Mouse (Mus musculus) limb, embryonic 13.5 days (tissue): ENCODE measurements around the gene Stxbp1. TPM values are rescaled to one million over a fixed set of nuclear protein-coding genes. Genes with fewer than 3 reads are reported as not detected.
A peak's percentile ranks its signal among the peaks of the same experiment; 100 is the strongest.

Source experiments
- ATAC-seq: fragments of 200-750 bp; cut with Nextera tagmentation; 2 replicates; pipeline ENCODE4 v1.8.0; 2017; ENCODE audit warnings: low read depth, moderate number of reproducible peaks, moderate TSS enrichment; ENCODE audit not compliant: low FRiP score
- H3K27ac ChIP-seq: fragments of 300-500 bp; sonication (generic); 2 replicates; pipeline ENCODE4 v1.5.1; 2015; ENCODE audit warnings: inconsistent platforms, mild to moderate bottlenecking, moderate library complexity
- H3K27me3 ChIP-seq: fragments of 300-500 bp; sonication (generic); 2 replicates; pipeline ENCODE4 v1.6.1; 2015; ENCODE audit warnings: mild to moderate bottlenecking, inconsistent platforms
- H3K36me3 ChIP-seq: fragments of 300-500 bp; sonication (generic); 2 replicates; pipeline ENCODE4 v1.6.1; 2015; ENCODE audit warnings: inconsistent platforms, mild to moderate bottlenecking, moderate library complexity
- H3K4me1 ChIP-seq: fragments of 300-500 bp; sonication (generic); 2 replicates; pipeline ENCODE4 v1.6.1; 2015; ENCODE audit warnings: inconsistent platforms
- H3K4me2 ChIP-seq: fragments of 300-500 bp; sonication (generic); replicated peaks from 2 replicates; pipeline ENCODE4 v1.6.1; 2015; ENCODE audit warnings: inconsistent platforms, mild to moderate bottlenecking, moderate library complexity
- H3K4me3 ChIP-seq: fragments of 300-500 bp; sonication (generic); 2 replicates; pipeline ENCODE4 v1.5.1; 2015; ENCODE audit warnings: moderate library complexity, mild to moderate bottlenecking, inconsistent platforms
- H3K9ac ChIP-seq: fragments of 300-500 bp; sonication (generic); 2 replicates; pipeline ENCODE4 v1.6.1; 2015; ENCODE audit warnings: mild to moderate bottlenecking, inconsistent platforms
- H3K9me3 ChIP-seq: fragments of 300-500 bp; sonication (generic); 2 replicates; pipeline ENCODE4 v1.6.1; 2016; ENCODE audit warnings: inconsistent platforms
- WGBS: fragments of 180-500 bp; shearing (Covaris S2); methylation state at CpG from one replicate; pipeline ENCODE4 v1.1.7; 2015; 5-methylcytosine and 5-hydroxymethylcytosine counted together
- polyA plus RNA-seq: library from polyadenylated mRNA; unstranded; fragments of >200 nt; fragmentation: Nextera tagmentation; extraction: Ambion mirVana; gene quantifications from 2 replicates; pipeline ENCODE4 v1.2.1, GENCODE M21; 2015

Stxbp1 gene
- 20.8 and 20.9 TPM in 2 replicates for polyA plus RNA-seq

DNA sequence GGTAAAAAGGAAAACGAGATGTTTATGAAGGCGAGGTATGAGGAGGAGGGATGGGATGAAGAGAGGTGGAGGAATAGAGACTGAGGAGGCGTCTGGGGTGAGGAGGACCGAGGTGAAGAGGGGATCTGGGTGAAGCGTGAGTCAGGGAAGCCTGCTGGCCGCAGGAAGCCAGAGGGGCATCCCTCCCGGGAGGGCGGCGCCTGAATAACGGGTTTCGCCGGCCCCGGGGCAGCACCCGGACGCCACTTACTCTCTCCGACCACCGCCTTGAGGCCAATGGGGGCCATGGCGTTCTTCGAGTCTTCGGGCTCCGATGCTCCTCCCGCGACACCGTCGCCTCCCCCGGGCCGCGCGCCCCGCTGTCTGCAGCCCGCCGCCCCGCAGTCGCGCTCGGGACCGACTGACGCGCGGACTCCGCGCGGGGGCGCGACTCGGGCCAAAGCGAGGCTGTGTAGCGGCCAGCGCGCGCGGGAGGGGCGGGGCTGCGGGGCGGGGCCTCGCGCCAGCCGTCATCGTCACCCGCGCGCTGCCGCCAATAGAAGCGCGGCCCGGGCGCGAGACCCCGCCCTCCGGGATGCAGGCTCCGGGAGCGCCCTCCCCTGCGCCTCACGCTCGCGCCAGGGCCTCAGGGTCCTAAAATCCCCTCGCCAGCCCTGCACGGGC, at the start of gene Stxbp1:
Stxbp1 (minus strand) TSS at position 441 of the 663 bp plus-strand sequence.
- H3K27ac ChIP-seq = peak within 1 kb of the TSS; percentile 67; the same call in 1 of the 2 replicates
- H3K4me2 ChIP-seq = peak within 1 kb of the TSS; percentile 98
- WGBS = under 1% methylated on average over 77 of the region's 78 CpGs
- peak; percentile 95 for ATAC-seq
- H3K4me1 ChIP-seq = peaks cover 9% of the 10 kb centered on the region; the same call in 1 of the 2 replicates
- H3K4me3 ChIP-seq = peak within 1 kb of the TSS; percentile 75
- H3K9ac ChIP-seq = peak within 1 kb of the TSS; percentile 79
- no peaks in the 10 kb centered on the region for H3K9me3 ChIP-seq
- H3K27me3 ChIP-seq = peaks cover 11% of the 10 kb centered on the region
- 0 out of 2 replicates have a peak, but pooled peaks cover 2% of the 10 kb centered on the region for H3K36me3 ChIP-seq

DNA sequence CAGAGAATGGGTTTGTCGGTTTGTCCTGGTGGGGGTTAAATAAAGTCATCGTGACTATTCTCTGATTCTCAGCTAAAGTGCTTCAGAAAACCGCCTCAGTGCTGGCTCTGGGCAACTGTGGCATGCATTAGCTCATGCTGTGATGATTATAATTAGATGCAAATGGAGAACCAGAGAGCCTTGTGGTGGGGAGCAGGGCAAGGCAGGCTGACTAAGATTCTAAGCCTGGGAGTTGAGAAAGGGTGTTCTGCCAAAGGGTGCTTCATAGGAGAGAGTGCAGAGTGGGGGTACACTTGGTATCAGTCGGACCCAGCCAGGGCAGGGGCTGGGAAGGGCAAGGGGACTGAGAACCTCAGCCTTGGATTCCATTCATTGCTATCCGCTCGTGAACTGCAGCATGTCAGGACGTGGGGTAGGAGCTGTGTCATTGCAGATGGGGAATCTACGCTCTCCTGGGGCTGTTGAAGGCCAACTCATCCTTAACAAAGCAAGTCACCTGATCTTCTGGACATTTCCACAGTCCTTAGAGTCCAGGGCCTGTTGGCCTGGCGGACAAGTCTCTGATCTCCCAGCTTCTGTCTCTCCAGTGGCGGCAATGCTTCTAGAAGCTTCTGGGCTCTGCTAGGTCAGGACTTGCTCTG, 49.6 kb upstream of the Stxbp1 start:
- Histone ChIP-seq H3K4me3 (no peak overlapping the region), H3K9ac (peak overlapping the region; percentile 43; the same call in 1 of the 2 replicates), H3K4me2 (no peak overlapping the region), H3K4me1 (peaks cover 75% of the 10 kb centered on the region), H3K27ac (peak overlapping the region; percentile 10; the same call in 1 of the 2 replicates), H3K9me3 (no peaks in the 10 kb centered on the region), H3K36me3 (peaks cover 22% of the 10 kb centered on the region), H3K27me3 (no peaks in the 10 kb centered on the region)
- WGBS = 51% methylated on average over 10 of the region's 10 CpGs
- ATAC-seq = no peak

DNA sequence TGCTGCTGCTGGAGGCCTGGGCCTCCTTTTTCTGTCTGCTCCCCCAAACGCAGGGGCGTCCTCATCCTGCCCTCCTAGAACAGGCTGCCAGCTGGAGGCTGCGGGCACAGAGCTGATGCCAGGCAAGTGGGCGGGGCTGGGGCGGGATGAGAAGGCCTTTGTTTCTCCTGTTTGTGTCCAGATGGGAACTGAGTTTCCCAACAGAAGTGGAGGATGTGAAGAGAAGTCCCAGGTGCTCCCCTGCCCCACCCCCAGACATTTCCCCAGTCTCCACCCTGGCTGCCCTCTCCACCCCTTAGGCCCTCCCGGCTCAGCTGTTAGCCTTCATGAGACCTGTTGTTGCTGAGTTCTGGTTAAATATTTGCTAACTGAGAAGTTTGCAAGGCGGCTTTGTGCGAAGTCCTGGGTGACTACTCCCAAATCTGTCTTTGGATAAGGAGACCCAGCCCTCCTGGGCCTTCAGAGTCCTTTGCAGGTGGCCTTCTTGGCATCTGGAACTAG, 48.6 kb upstream of the Stxbp1 start:
- Histone ChIP-seq H3K4me3 (no peak overlapping the region), H3K4me1 (peaks cover 67% of the 10 kb centered on the region), H3K4me2 (no peak overlapping the region), H3K9me3 (no peaks in the 10 kb centered on the region), H3K36me3 (peaks cover 25% of the 10 kb centered on the region), H3K27ac (no peak overlapping the region), H3K27me3 (no peaks in the 10 kb centered on the region), H3K9ac (no peak overlapping the region; the same call in 1 of the 2 replicates)
- WGBS = 56% methylated on average over 8 of the region's 8 CpGs
- ATAC-seq = no peak

DNA sequence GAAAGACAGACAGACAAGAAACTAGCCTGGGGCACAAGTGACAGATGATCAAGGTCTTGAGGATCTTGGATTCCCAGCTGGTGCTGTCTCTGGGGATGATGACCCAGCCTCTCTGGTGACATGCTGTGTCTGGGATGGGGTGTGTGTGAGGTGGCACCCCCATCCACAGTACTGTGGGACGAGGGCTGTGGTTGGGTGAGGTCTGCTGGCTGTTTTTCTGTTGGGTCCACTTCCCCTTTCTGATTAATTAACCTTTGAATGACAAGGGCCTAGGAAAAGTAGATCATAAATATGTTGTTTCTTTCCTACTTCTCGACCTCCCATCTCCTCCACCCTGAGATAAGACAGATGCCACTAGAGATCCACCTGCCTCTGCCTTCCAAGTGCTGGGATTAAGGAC, 47.1 kb upstream of the Stxbp1 start:
- 67% methylated on average over 2 of the region's 2 CpGs for WGBS
- H3K4me3 ChIP-seq = no peak overlapping the region
- H3K27me3 ChIP-seq = no peaks in the 10 kb centered on the region
- H3K9me3 ChIP-seq = no peaks in the 10 kb centered on the region
- peaks cover 70% of the 10 kb centered on the region for H3K4me1 ChIP-seq
- ATAC-seq = no peak
- peaks cover 25% of the 10 kb centered on the region for H3K36me3 ChIP-seq
- no peak overlapping the region for H3K4me2 ChIP-seq
- no peak overlapping the region; the same call in 1 of the 2 replicates for H3K9ac ChIP-seq
- peak overlapping the region; percentile 63 for H3K27ac ChIP-seq

DNA sequence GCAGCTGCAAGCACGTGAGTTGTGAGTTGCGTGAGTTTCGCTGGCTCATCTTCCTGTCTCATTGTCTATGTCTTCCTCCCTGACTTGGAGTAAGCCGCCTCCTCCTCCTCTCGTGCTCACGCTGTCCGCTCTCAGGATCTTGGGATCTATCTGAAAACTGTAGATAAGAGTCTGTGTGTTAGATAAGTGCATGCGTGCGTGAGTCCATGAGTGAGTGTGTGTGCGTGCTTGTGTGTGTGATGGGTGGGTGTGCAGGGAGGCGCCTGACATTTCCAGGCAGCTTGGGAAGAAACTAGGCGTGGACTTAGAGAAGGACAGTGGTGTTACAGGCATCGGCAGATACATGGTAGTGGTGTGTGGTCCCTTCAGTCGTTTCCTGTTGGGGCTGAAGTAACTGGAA, 45.4 kb upstream of the Stxbp1 start:
- Histone ChIP-seq H3K36me3 (peaks cover 25% of the 10 kb centered on the region), H3K4me2 (no peak overlapping the region), H3K9me3 (no peaks in the 10 kb centered on the region), H3K9ac (no peak overlapping the region), H3K4me1 (peaks cover 71% of the 10 kb centered on the region), H3K27me3 (no peaks in the 10 kb centered on the region), H3K27ac (peak overlapping the region; percentile 33; the same call in 1 of the 2 replicates), H3K4me3 (no peak overlapping the region)
- WGBS = 86% methylated on average over 14 of the region's 14 CpGs
- ATAC-seq = no peak

DNA sequence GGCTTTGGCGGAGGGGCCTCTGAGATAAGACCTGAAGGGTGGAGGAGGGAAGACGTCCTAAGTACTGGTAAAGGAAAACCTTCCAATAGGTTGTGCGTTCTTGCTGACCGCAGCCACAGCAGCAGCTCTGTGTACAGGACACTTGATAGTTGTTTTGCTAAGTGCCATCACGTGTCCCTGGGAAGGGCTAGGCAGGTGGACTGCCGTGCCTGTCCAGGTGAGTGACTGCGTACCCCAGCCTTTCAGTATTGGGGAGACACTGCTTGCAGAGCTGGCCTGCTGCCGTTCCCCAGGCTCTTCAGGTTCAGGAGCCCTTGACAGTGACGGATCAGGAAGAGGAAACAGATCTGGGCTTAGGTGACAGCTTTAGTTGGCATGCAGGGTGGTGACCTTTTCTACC, 44.2 kb upstream of the Stxbp1 start:
- no peak overlapping the region for H3K4me3 ChIP-seq
- peaks cover 25% of the 10 kb centered on the region for H3K36me3 ChIP-seq
- H3K4me1 ChIP-seq = peaks cover 68% of the 10 kb centered on the region
- 70% methylated on average over 9 of the region's 9 CpGs for WGBS
- no peak overlapping the region for H3K9ac ChIP-seq
- no peak for ATAC-seq
- H3K4me2 ChIP-seq = no peak overlapping the region
- no peaks in the 10 kb centered on the region for H3K9me3 ChIP-seq
- no peak overlapping the region for H3K27ac ChIP-seq
- no peaks in the 10 kb centered on the region for H3K27me3 ChIP-seq

DNA sequence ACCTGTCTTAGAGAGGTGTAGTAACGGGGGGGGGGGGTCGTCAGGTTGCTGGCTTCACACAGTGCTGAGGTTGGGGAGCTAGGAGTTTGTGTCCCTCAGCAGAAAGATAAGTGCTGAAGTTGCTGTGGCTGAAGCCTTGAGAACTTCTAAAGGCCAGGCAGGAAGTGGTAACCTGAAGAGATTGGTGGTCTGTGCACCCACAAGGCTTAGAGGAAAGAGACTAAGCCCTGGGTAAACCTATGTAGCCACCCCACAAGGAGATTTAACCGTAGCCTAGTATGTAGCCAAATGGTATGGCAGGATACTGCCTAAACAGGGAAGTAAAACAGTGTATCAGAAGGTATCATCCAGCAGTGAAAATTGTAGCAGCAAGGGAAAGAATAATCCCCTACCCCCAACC, 43.2 kb upstream of the Stxbp1 start:
- Histone ChIP-seq H3K36me3 (peaks cover 25% of the 10 kb centered on the region), H3K4me3 (no peak overlapping the region), H3K4me1 (peaks cover 64% of the 10 kb centered on the region), H3K27me3 (no peaks in the 10 kb centered on the region), H3K9me3 (no peaks in the 10 kb centered on the region), H3K9ac (no peak overlapping the region), H3K27ac (no peak overlapping the region), H3K4me2 (no peak overlapping the region)
- 89% methylated on average over 3 of the region's 3 CpGs for WGBS
- ATAC-seq = no peak

DNA sequence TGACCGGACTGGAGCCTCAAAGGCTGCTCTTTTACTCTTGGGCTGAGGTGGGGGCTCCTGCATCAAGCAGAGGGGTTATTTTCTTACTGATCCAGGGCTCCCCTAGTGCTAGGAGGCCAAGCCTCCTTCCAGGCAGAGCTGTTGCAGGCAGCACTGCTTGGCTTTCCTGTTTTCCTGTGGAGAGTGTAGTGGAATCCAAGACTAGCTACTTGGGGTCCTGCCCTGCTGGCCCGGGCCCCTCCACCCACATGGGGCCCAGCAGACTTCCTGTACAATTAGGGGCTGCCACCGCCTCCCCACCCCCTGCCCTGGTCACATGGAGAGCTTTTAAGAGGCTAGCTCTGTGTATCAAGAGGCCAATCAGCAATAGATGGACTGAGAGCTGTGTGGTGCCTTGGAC, 41.5 kb upstream of the Stxbp1 start:
- 0 out of 2 replicates have a peak overlapping the region, but pooled peaks have one; percentile 21 for H3K4me2 ChIP-seq
- H3K4me3 ChIP-seq = no peak overlapping the region
- H3K27ac ChIP-seq = peak overlapping the region; percentile 83
- peak overlapping the region; percentile 56; the same call in 1 of the 2 replicates for H3K9ac ChIP-seq
- H3K36me3 ChIP-seq = peaks cover 21% of the 10 kb centered on the region
- H3K27me3 ChIP-seq = no peaks in the 10 kb centered on the region
- 14% methylated on average over 3 of the region's 3 CpGs for WGBS
- no peaks in the 10 kb centered on the region for H3K9me3 ChIP-seq
- peak; percentile 74 for ATAC-seq
- H3K4me1 ChIP-seq = peaks cover 67% of the 10 kb centered on the region

DNA sequence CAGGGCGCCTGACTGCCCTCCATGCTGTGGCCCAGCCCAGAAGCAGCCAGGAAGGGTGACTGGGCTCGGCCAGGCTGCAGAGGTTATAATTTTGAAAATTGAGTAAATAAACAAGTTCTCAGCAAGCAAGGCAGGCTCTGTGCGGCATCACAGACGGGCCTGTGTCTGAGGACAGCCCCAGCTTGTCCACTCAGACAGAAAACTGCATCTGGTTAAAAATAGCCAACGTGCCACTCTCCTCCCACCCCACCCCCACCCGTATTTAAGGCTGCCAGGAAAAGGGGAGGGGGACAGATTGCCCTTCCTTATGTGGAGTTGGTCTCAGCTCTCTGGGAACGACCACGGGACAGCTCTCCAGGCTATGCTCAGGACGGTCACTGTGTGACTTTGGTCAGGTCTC, 41.0 kb upstream of the Stxbp1 start:
- peak overlapping the region; percentile 83 for H3K27ac ChIP-seq
- peaks cover 67% of the 10 kb centered on the region for H3K4me1 ChIP-seq
- ATAC-seq = peak; percentile 38
- no peaks in the 10 kb centered on the region for H3K9me3 ChIP-seq
- WGBS = 8% methylated on average over 9 of the region's 9 CpGs
- peak overlapping the region; percentile 56; the same call in 1 of the 2 replicates for H3K9ac ChIP-seq
- H3K36me3 ChIP-seq = peaks cover 16% of the 10 kb centered on the region
- peak overlapping the region; percentile 21; the same call in 1 of the 2 replicates for H3K4me2 ChIP-seq
- H3K27me3 ChIP-seq = no peaks in the 10 kb centered on the region
- no peak overlapping the region for H3K4me3 ChIP-seq

DNA sequence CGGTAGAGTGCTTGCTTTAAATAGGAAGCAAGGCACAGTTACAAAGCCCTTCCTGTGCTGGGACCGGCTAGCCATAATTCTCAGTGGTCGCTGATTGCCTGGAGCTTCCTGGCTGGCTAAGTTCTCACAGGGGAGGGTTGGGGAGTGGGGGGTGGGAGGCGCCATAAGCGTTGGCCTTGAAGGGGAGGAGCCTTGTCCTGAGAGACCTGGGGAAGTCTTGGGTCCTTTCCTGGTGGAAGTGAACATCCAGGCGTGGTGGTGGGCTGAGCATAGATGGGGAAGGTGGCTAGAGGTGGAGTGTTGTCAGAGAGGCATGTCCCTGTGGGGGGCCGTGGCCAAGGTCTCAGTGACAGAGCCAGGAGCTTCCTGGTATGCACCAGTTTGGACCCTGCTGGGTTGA, 37.7 kb upstream of the Stxbp1 start:
- H3K4me3 ChIP-seq = no peak overlapping the region
- WGBS = 20% methylated on average over 7 of the region's 7 CpGs

DNA sequence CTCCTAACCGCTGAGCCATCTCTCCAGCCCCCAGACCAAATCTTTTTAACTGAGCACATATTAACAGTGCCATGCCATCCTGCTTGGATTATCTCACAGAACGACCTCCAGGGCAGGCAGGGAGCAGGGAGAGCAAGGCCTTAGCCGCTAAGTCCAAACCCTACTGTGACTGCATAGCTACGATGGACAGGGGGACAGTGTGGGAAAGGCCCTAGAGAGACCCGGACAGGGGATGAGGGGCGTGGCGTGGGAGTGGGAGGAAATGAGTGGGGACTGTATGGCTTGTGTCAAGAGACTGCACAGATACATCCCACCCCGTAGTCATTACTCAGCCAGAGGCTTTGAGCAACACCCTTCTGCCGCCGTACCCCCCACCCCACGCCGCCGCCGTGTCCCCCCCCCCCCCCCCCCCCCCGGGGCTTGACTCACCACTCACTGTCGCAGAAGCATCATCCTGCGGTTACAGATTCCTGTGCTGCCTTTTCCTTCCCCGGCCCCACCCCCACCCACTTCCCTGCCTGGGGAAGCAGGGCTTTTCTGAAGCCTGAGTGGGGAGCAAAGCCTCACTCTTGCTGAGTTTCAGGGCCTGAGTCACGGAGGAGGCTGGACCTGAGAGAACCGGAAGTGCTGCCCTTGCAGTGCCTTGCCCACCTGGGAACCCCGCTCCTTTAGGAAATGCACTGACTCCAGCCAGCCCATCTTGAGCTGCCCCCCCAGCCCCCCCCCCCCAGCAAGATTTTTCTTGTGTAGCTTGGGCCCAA, 35.4 kb upstream of the Stxbp1 start:
- peaks cover 91% of the 10 kb centered on the region for H3K4me1 ChIP-seq
- WGBS = 56% methylated on average over 17 of the region's 21 CpGs
- peak overlapping the region; percentile 70 for H3K27ac ChIP-seq
- no peaks in the 10 kb centered on the region for H3K36me3 ChIP-seq
- H3K4me3 ChIP-seq = no peak overlapping the region
- no peaks in the 10 kb centered on the region for H3K9me3 ChIP-seq
- no peak for ATAC-seq
- H3K4me2 ChIP-seq = peak overlapping the region; percentile 21; the same call in 1 of the 2 replicates
- H3K27me3 ChIP-seq = no peaks in the 10 kb centered on the region
- no peak overlapping the region for H3K9ac ChIP-seq

More for the DNA sequence above, 37.7 kb upstream of the Stxbp1 start:
- ATAC-seq = no peak
- peak overlapping the region; percentile 29; the same call in 1 of the 2 replicates for H3K27ac ChIP-seq
- no peak overlapping the region for H3K9ac ChIP-seq
- no peaks in the 10 kb centered on the region for H3K36me3 ChIP-seq
- H3K9me3 ChIP-seq = no peaks in the 10 kb centered on the region
- H3K4me1 ChIP-seq = peaks cover 90% of the 10 kb centered on the region
- H3K4me2 ChIP-seq = peak overlapping the region; percentile 5; the same call in 1 of the 2 replicates
- H3K27me3 ChIP-seq = no peaks in the 10 kb centered on the region
